Mouse (Mus musculus) CH12.LX (cell line): ENCODE data around the gene C1qtnf1. TPM values are rescaled to one million over a fixed set of nuclear protein-coding genes. Genes with fewer than 3 reads are reported as not detected.

ENCODE experiments used
- DNase-seq: peaks from one replicate; pipeline ENCODE4 v3.0.0-alpha.2; 2013; ENCODE audit errors: extremely low read depth
- H3K27ac ChIP-seq: 2 replicates; pipeline ENCODE4 v1.5.1; 2012; ENCODE audit warnings: low read depth, mild to moderate bottlenecking, control low read depth, moderate library complexity; ENCODE audit not compliant: insufficient read depth
- H3K27me3 ChIP-seq: replicated peaks from 2 replicates; pipeline ENCODE3; 2012; ENCODE audit warnings: inconsistent platforms
- H3K36me3 ChIP-seq, 2 experiments: replicated peaks in 1 of 2; 2 replicates each; pipeline versions ENCODE3 to v1.6.1; 2012; ENCODE audit warnings: inconsistent platforms in 1 of 2, low read length in 1 of 2, mild to moderate bottlenecking in 1 of 2, mixed read lengths in 1 of 2, moderate library complexity in 1 of 2; ENCODE audit not compliant: control insufficient read depth in 1 of 2, insufficient read depth in 1 of 2
- H3K4me1 ChIP-seq, 2 experiments: 2 replicates each; pipeline ENCODE4 v1.6.1; 2012; ENCODE audit warnings: inconsistent platforms in 1 of 2, moderate library complexity in 1 of 2; ENCODE audit not compliant: insufficient read depth in 2 of 2, control insufficient read depth in 1 of 2
- H3K4me2 ChIP-seq: 2 replicates; pipeline ENCODE4 v1.6.1; 2012; ENCODE audit warnings: low read depth, mild to moderate bottlenecking, control low read depth; ENCODE audit not compliant: poor library complexity, insufficient read depth, severe bottlenecking
- H3K4me3 ChIP-seq, 3 experiments: fragments of 150-350 bp in 1 of 3; sonication (generic) in 1 of 3; replicated peaks in 1 of 3; 2 replicates each; pipeline versions ENCODE3 to v1.5.1; 2011 to 2012; ENCODE audit warnings: low read depth in 2 of 3, low read length in 2 of 3, mild to moderate bottlenecking in 2 of 3, moderate library complexity in 2 of 3, control low read depth in 1 of 3, improper control_type of control experiment in 1 of 3, inconsistent platforms in 1 of 3, mixed read lengths in 1 of 3; ENCODE audit not compliant: poor library complexity in 1 of 3
- H3K79me2 ChIP-seq: replicated peaks from 2 replicates; pipeline ENCODE4 v1.6.1; 2012; ENCODE audit warnings: mild to moderate bottlenecking, moderate library complexity; ENCODE audit not compliant: control insufficient read depth, poor library complexity, insufficient read depth, severe bottlenecking; ENCODE audit errors: extremely low read depth
- H3K9ac ChIP-seq: 2 replicates; pipeline ENCODE4 v1.6.1; 2012; ENCODE audit warnings: low read depth, mild to moderate bottlenecking, control low read depth, moderate library complexity; ENCODE audit not compliant: insufficient read depth
- H3K9me3 ChIP-seq: replicated peaks from 2 replicates; pipeline ENCODE3; 2012; ENCODE audit warnings: low read length, inconsistent platforms, mixed read lengths
- CTCF ChIP-seq, 2 experiments: IDR thresholded peaks in 1 of 2; conservative IDR thresholded peaks in 1 of 2; 2 replicates each; pipeline ENCODE4 v1.5.1; 2011 to 2012; ENCODE audit warnings: low read depth in 2 of 2, low read length in 2 of 2, improper control_type of control experiment in 1 of 2, inconsistent platforms in 1 of 2, mild to moderate bottlenecking in 1 of 2, moderate library complexity in 1 of 2
- ELF1 ChIP-seq: IDR thresholded peaks from 2 replicates; pipeline ENCODE4 v1.6.1; 2014; ENCODE audit warnings: low read depth, mild to moderate bottlenecking, inconsistent platforms, low read length, improper control_type of control experiment
- ETS1 ChIP-seq: conservative IDR thresholded peaks from 2 replicates; pipeline ENCODE4 v1.6.1; 2012; ENCODE audit warnings: low read depth, mild to moderate bottlenecking, inconsistent platforms, low read length, improper control_type of control experiment, moderate library complexity
- GABPA ChIP-seq: IDR thresholded peaks from 2 replicates; pipeline ENCODE4 v1.6.1; 2012; ENCODE audit warnings: low read depth, low read length, improper control_type of control experiment, inconsistent platforms; ENCODE audit not compliant: insufficient replicate concordance
- HCFC1 ChIP-seq: IDR thresholded peaks from 2 replicates; pipeline ENCODE4 v1.6.1; 2012; ENCODE audit warnings: low read depth, mild to moderate bottlenecking, inconsistent platforms, low read length, improper control_type of control experiment
- IRF4 ChIP-seq: IDR thresholded peaks from 2 replicates; pipeline ENCODE4 v1.6.1; 2014; ENCODE audit warnings: low read depth, mild to moderate bottlenecking, inconsistent platforms, low read length, improper control_type of control experiment
- JUN ChIP-seq: IDR thresholded peaks from 2 replicates; pipeline ENCODE4 v1.6.1; 2011; ENCODE audit warnings: low read depth, mild to moderate bottlenecking, low read length, improper control_type of control experiment, moderate library complexity; ENCODE audit not compliant: insufficient read depth
- MEF2A ChIP-seq: IDR thresholded peaks from 2 replicates; pipeline ENCODE4 v1.6.1; 2014; ENCODE audit warnings: low read depth, mild to moderate bottlenecking, inconsistent platforms, low read length, improper control_type of control experiment, borderline replicate concordance
- NELFE ChIP-seq: IDR thresholded peaks from 2 replicates; pipeline ENCODE4 v1.6.1; 2011; ENCODE audit warnings: low read depth, low read length, improper control_type of control experiment
- POLR2A ChIP-seq: IDR thresholded peaks from 2 replicates; pipeline ENCODE4 v1.6.1; 2011; ENCODE audit warnings: low read depth, mild to moderate bottlenecking, improper control_type of control experiment, low read length
- RCOR1 ChIP-seq: conservative IDR thresholded peaks from 2 replicates; pipeline ENCODE4 v1.6.1; 2012; ENCODE audit warnings: low read depth, mild to moderate bottlenecking, inconsistent platforms, low read length, improper control_type of control experiment
- SMC3 ChIP-seq: IDR thresholded peaks from 2 replicates; pipeline ENCODE4 v1.6.1; 2011; ENCODE audit warnings: low read depth, low read length, improper control_type of control experiment
- TCF12 ChIP-seq: IDR thresholded peaks from 2 replicates; pipeline ENCODE4 v1.6.1; 2014; ENCODE audit warnings: low read depth, mild to moderate bottlenecking, inconsistent platforms, low read length, improper control_type of control experiment
- ZNF384 ChIP-seq: IDR thresholded peaks from 2 replicates; pipeline ENCODE4 v1.6.1; 2012; ENCODE audit warnings: low read depth, low read length, improper control_type of control experiment, inconsistent platforms
- dilution Hi-C: fragments of 300-500 bp; cut with MboI; formaldehyde crosslinking; loops from 2 replicates; pipeline ENCODE4 v1.14.3; 2020; ENCODE audit warnings: low sequenced_read_pairs; ENCODE audit not compliant: extremely low pct_unique_long_range_greater_than_20kb, extremely low pct_ligation_motif_present
- in situ Hi-C: fragments of 300-500 bp; cut with MboI; formaldehyde crosslinking; loops from 3 replicates; pipeline ENCODE4 v1.14.3; 2019; ENCODE audit warnings: low sequenced_read_pairs, low pct_ligation_motif_present, low pct_unique_long_range_greater_than_20kb, mixed read lengths
- polyA plus RNA-seq: library from polyadenylated mRNA; unstranded; fragments of >175 nt; gene quantifications from 2 replicates; pipeline ENCODE4 v1.2.1, GENCODE M21; 2012; ENCODE audit warnings: low read depth; ENCODE audit not compliant: insufficient read length
- total RNA-seq, 2 experiments: library from RNA; depleted of rRNA; stranded (reverse); fragments of 300-350 nt in 1 of 2; fragments of >200 nt in 1 of 2; gene quantifications; 2 replicates each; pipeline ENCODE4 v1.2.3; 2012 to 2014

Gene C1qtnf1
- total and polyA plus RNA-seq, 3 experiments = 0.13 to 0.19 TPM; not detected in 1

GRCm38 (mm10) chr11:118470234-118470966 lies 42.4 kb downstream of the C1qtnf1 start:
- H3K27me3 ChIP-seq = peaks cover 80% of the 10 kb centered on the region
- dilution Hi-C loops (no loop called here), in situ Hi-C loops (no loop called here)
- no peak overlapping the region for H3K4me2 ChIP-seq
- no peaks in the 10 kb centered on the region for H3K79me2 ChIP-seq
- no peak for DNase-seq
- TF ChIP-seq TCF12 = no peak
- TF ChIP-seq CTCF (conservative IDR thresholded peaks at IDR 0.05 in 1 of 2, IDR thresholded peaks at IDR 0.05 in 1 of 2; ENCODE audit: low read depth in 2 of 2, low read length in 2 of 2) = no peak
- TF ChIP-seq HCFC1 = no peak
- no peak overlapping the region for H3K27ac ChIP-seq
- peaks cover 0 to 2% of the 10 kb centered on the region in 2 experiments; a peak in 1 of 4 replicates for H3K4me1 ChIP-seq
- no peak overlapping the region for H3K9ac ChIP-seq
- no peak overlapping the region for H3K4me3 ChIP-seq
- H3K36me3 ChIP-seq = no peaks in the 10 kb centered on the region
- no peaks in the 10 kb centered on the region for H3K9me3 ChIP-seq

GRCm38 (mm10) chr11:118471676-118472075 lies 43.7 kb downstream of the C1qtnf1 start:
- DNase-seq = no peak
- no peak overlapping the region for H3K27ac ChIP-seq
- peaks cover 75% of the 10 kb centered on the region for H3K27me3 ChIP-seq
- no peak overlapping the region for H3K9ac ChIP-seq
- peaks cover 0 to 3% of the 10 kb centered on the region in 2 experiments; a peak in 2 of 4 replicates for H3K4me1 ChIP-seq
- H3K36me3 ChIP-seq = no peaks in the 10 kb centered on the region
- no peaks in the 10 kb centered on the region for H3K79me2 ChIP-seq
- no peaks in the 10 kb centered on the region for H3K9me3 ChIP-seq
- TF ChIP-seq JUN = no peak
- no peak for TF ChIP-seq MEF2A
- TF ChIP-seq RCOR1 = no peak
- no peak for TF ChIP-seq GABPA
- TF ChIP-seq CTCF (conservative IDR thresholded peaks at IDR 0.05 in 1 of 2, IDR thresholded peaks at IDR 0.05 in 1 of 2; ENCODE audit: low read depth in 2 of 2, low read length in 2 of 2) = no peak
- TF ChIP-seq SMC3 = no peak
- no peak for TF ChIP-seq ELF1
- TF ChIP-seq NELFE = no peak
- TF ChIP-seq ZNF384 = no peak
- TF ChIP-seq IRF4 = no peak
- no peak for TF ChIP-seq POLR2A
- no peak for TF ChIP-seq ETS1
- in situ Hi-C loops (no loop called here), dilution Hi-C loops (no loop called here)
- no peak overlapping the region for H3K4me3 ChIP-seq
- no peak overlapping the region for H3K4me2 ChIP-seq
